Mouse (Mus musculus): ENCODE data around the gene Xrn1. TPM values are rescaled to one million over a fixed set of nuclear protein-coding genes. Genes with fewer than 3 reads are reported as not detected.

Xrn1 gene
- polyA plus RNA-seq, 1 experiment from 2014 or later = 13.1 TPM

DNA sequence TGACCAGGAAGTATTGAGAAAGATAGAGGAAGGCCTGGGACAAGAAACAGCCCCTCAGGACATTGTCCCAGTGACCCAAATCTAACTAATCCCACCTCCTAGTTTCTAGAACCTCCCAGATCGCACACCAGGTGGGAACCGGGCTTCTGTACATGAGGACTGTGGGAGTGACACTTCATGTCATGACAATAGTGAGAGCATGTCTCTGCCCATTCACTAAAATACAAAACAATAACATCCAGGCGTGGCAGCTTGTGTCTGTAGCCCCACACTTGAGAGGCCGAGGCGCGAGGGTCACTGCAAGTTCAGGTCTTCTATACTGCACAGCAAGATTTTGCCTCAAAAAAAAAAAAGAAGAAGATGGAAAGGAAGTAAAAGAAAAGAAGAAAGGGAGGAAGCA is 25.3 kb downstream of the Xrn1 start:
- Histone ChIP-seq H3K27ac (no peak overlapping the region), H3K27me3 (ENCODE audit: insufficient read depth, poor library complexity, severe bottlenecking) (no peaks in the 10 kb centered on the region), H3K4me1 (no peaks in the 10 kb centered on the region), H3K9me3 (no peaks in the 10 kb centered on the region), H3K36me3 (peaks cover 79% of the 10 kb centered on the region), H3K4me3 (no peak overlapping the region)
- 92% methylated on average over 6 of the region's 6 CpGs for WGBS
- DNase-seq (ENCODE audit: low spot score) = no peak

DNA sequence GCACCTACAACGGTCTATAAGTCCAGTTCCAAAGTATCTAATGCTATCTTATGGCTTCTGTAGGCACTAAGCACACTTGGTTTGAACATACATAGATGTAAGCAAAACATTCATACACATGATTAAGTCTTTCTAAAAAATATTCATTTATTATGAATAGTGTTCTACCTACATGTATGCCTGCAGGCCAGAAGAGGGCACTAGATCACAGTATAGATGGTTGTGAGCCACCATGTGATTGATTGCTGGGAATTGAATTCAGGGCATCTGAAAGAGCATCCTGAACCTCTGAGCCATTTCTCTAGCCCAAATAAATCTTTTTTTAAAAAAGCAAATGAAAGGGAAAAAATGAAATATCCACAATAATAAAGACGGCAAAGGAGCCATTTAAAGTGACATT is 37.7 kb downstream of the Xrn1 start:
- DNase-seq (ENCODE audit: low spot score) = no peak
- 98% methylated on average over 2 of the region's 2 CpGs for WGBS
- no peak overlapping the region for H3K4me3 ChIP-seq
- no peak overlapping the region for H3K27ac ChIP-seq
- H3K4me1 ChIP-seq = no peaks in the 10 kb centered on the region
- H3K9me3 ChIP-seq = no peaks in the 10 kb centered on the region
- no peaks in the 10 kb centered on the region for H3K27me3 ChIP-seq (ENCODE audit: insufficient read depth, poor library complexity, severe bottlenecking)
- peaks cover 66% of the 10 kb centered on the region for H3K36me3 ChIP-seq

GRCm38 (mm10) chr9:96004455-96004854 is 49.9 kb downstream of the Xrn1 start:
- no peaks in the 10 kb centered on the region for H3K4me1 ChIP-seq
- H3K36me3 ChIP-seq = peaks cover 79% of the 10 kb centered on the region
- 88% methylated on average over 7 of the region's 7 CpGs for WGBS
- H3K27ac ChIP-seq = no peak overlapping the region
- H3K4me3 ChIP-seq = no peak overlapping the region
- no peak for DNase-seq (ENCODE audit: low spot score)
- H3K27me3 ChIP-seq (ENCODE audit: insufficient read depth, poor library complexity, severe bottlenecking) = no peaks in the 10 kb centered on the region
- no peaks in the 10 kb centered on the region for H3K9me3 ChIP-seq

DNA sequence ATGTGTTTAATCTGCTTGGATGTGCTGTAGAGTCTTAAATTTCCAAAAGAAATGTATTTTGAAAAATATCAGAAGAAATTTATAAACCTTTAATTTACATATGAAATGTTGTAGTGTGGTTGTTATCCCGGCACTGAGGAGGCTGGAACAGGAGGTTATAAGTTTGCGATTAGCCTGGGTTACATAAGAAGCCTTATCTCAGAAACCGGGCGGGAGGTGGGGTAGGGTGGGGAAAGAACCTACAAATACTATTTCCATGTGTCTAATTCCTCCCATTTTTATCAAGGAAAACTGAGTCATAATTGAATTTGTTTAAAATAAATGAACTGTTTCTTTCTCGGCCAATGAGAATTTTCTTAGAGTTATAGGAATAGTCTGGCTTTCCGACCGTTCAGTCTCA is 56.1 kb downstream of the Xrn1 start:
- Histone ChIP-seq H3K27ac (no peak overlapping the region), H3K4me3 (no peak overlapping the region), H3K27me3 (ENCODE audit: insufficient read depth, poor library complexity, severe bottlenecking) (no peaks in the 10 kb centered on the region), H3K9me3 (no peaks in the 10 kb centered on the region), H3K4me1 (no peaks in the 10 kb centered on the region), H3K36me3 (peaks cover 70% of the 10 kb centered on the region)
- DNase-seq (ENCODE audit: low spot score) = no peak
- WGBS = 91% methylated on average over 7 of the region's 7 CpGs

- no peak overlapping the region for H3K27ac ChIP-seq
- WGBS = 94% methylated on average over 3 of the region's 3 CpGs
- H3K4me3 ChIP-seq = no peak overlapping the region
- H3K27me3 ChIP-seq (ENCODE audit: insufficient read depth, poor library complexity, severe bottlenecking) = no peaks in the 10 kb centered on the region
- no peaks in the 10 kb centered on the region for H3K4me1 ChIP-seq
- peaks cover 74% of the 10 kb centered on the region for H3K36me3 ChIP-seq
- no peak for DNase-seq (ENCODE audit: low spot score)
- H3K9me3 ChIP-seq = no peaks in the 10 kb centered on the region
Observed at GRCm38 (mm10) chr9:96023921-96024320, 69.4 kb downstream of the Xrn1 start.

DNA sequence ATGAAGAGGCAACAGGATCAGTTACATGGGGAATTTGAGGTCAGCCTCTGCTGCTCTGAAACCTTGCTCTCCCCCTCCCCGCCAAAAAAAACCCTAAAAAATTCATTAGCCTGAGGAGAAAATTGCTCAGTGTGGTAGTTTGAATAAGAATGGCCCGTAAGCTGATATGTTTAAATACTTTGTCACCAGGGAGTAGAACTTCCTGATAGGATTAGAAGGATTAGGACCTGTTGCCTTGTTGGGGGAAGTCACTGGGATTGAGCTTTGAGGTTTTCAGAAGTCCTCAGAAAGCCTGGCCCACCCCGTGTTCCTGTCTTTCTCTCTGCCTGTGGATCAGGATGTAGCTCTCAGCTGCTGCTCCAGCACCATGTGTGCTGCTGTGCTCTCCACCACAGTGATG is 73.4 kb downstream of the Xrn1 start:
- no peaks in the 10 kb centered on the region for H3K9me3 ChIP-seq
- H3K27me3 ChIP-seq (ENCODE audit: insufficient read depth, poor library complexity, severe bottlenecking) = no peaks in the 10 kb centered on the region
- peaks cover 82% of the 10 kb centered on the region for H3K36me3 ChIP-seq
- no peak overlapping the region for H3K27ac ChIP-seq
- no peaks in the 10 kb centered on the region for H3K4me1 ChIP-seq
- WGBS = 65% methylated on average over 3 of the region's 3 CpGs
- H3K4me3 ChIP-seq = no peak overlapping the region
- no peak for DNase-seq (ENCODE audit: low spot score)

DNA sequence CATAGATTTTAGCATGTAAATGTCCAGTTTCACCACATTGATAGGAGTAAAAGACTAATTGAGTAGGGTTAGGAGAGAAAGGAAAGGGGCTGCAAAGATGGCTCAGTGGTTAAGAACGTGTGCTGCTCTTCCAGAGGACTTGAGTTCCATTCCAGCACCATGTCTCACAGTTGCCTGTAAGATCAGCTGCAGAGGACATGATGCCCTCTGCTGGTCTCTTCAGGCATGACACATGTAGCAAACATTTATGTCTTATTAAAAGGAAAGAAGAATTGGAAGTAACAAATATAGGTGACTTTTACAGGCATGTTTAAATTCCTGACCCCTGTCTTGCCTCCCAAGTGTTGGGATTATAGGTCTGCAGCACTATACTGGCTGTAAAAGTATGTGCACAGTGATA is 74.3 kb downstream of the Xrn1 start:
- H3K4me3 ChIP-seq = no peak overlapping the region
- no peaks in the 10 kb centered on the region for H3K4me1 ChIP-seq
- no peaks in the 10 kb centered on the region for H3K9me3 ChIP-seq
- H3K36me3 ChIP-seq = peaks cover 78% of the 10 kb centered on the region
- H3K27ac ChIP-seq = no peak overlapping the region
- no peaks in the 10 kb centered on the region for H3K27me3 ChIP-seq (ENCODE audit: insufficient read depth, poor library complexity, severe bottlenecking)
- 34% methylated on average over 1 of the region's 1 CpGs for WGBS
- DNase-seq (ENCODE audit: low spot score) = no peak

DNA sequence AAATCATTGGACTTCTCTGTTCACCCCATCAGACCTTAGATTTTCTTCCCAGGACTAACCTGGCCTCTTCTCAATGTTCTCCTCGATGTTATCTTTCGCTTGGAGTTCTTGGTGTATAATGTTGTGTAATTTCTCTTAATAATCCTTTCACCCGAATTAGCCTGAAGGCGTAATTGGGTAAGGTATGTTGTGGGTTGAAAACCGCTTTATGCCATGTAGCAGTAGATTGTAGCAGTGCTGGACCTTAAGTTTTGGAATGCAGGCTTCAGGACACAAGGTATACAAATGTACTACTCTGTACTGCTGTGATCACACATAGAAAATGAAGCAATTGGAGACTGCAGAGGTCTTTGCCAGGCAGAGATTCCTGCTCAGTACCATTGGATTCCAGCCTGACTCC is 75.3 kb downstream of the Xrn1 start:
- no peak for DNase-seq (ENCODE audit: low spot score)
- peaks cover 74% of the 10 kb centered on the region for H3K36me3 ChIP-seq
- H3K27me3 ChIP-seq (ENCODE audit: insufficient read depth, poor library complexity, severe bottlenecking) = no peaks in the 10 kb centered on the region
- WGBS = 92% methylated on average over 5 of the region's 5 CpGs
- no peaks in the 10 kb centered on the region for H3K4me1 ChIP-seq
- H3K27ac ChIP-seq = no peak overlapping the region
- no peak overlapping the region for H3K4me3 ChIP-seq
- no peaks in the 10 kb centered on the region for H3K9me3 ChIP-seq

DNA sequence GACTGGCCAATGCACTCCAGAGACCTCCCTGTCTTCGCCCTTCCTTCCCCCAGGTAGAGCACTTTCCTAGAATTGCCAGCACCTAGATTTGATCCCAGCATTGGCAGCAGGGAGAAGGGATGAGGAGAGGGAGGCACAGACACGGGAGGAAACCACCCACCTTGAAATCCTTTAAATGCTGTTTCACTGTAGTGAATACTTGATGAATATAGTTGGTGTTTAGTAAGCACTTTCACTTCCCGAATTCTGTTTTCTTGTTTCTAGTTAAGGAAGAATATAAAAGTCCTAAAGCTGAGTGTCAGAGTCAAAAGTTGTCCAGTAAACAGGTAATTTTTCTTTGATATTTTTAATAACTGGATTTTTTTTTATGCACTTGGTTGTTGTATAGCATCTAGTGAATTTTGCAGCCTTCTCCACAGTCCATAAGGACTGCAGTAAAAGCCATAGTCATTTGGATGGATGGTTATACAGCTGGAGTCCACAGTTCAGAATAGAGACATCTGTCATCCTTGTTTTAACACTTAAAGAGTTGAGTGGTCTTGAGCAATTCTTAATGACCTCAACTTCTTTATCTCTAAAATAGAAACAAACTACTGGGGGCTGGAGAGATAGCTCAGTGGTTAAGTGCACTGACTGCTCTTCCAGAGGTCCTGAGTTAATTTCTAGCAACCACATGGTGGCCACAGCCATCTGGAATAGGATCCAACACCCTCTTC is 81.0 kb downstream of the Xrn1 start:
- Histone ChIP-seq H3K4me3 (no peak overlapping the region), H3K4me1 (no peaks in the 10 kb centered on the region), H3K9me3 (no peaks in the 10 kb centered on the region), H3K36me3 (peaks cover 69% of the 10 kb centered on the region), H3K27ac (no peak overlapping the region), H3K27me3 (ENCODE audit: insufficient read depth, poor library complexity, severe bottlenecking) (no peaks in the 10 kb centered on the region)
- WGBS = 82% methylated on average over 3 of the region's 3 CpGs
- no peak for DNase-seq (ENCODE audit: low spot score)

- Histone ChIP-seq H3K27ac (no peak overlapping the region), H3K9me3 (no peaks in the 10 kb centered on the region), H3K4me3 (no peak overlapping the region), H3K27me3 (ENCODE audit: insufficient read depth, poor library complexity, severe bottlenecking) (no peaks in the 10 kb centered on the region), H3K4me1 (no peaks in the 10 kb centered on the region), H3K36me3 (peaks cover 78% of the 10 kb centered on the region)
- DNase-seq (ENCODE audit: low spot score) = no peak
- 95% methylated on average over 3 of the region's 3 CpGs for WGBS
Observed at GRCm38 (mm10) chr9:96044214-96044613, 89.7 kb downstream of the Xrn1 start.

DNA sequence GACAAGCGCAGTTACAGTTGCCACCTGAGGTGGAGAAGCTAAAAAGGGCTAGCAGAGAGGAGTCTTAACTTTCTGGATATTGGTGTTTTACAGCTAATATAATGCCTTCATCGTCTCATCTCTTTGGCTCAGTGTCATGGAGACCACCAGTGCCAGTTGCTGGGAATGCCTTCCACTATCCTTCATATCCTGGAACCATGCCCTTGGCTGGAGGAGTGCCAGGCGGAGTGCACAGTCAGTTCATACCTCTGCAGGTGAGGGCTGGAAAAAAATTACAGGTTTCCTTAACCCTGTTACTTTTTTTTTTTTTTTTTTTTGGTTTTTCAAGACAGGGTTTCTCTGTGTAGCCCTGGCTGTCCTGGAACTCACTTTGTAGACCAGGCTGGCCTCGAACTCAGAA is 96.9 kb downstream of the Xrn1 start:
- WGBS = 96% methylated on average over 4 of the region's 4 CpGs

GRCm38 (mm10) chr9:96054878-96055277 is 100.3 kb downstream of the Xrn1 start:
- H3K27ac ChIP-seq = no peak overlapping the region
- H3K4me3 ChIP-seq = no peak overlapping the region
- 86% methylated on average over 5 of the region's 5 CpGs for WGBS
- H3K36me3 ChIP-seq = peaks cover 82% of the 10 kb centered on the region
- H3K4me1 ChIP-seq = no peaks in the 10 kb centered on the region
- no peak for DNase-seq (ENCODE audit: low spot score)
- no peaks in the 10 kb centered on the region for H3K9me3 ChIP-seq
- H3K27me3 ChIP-seq (ENCODE audit: insufficient read depth, poor library complexity, severe bottlenecking) = no peaks in the 10 kb centered on the region

More for the DNA sequence above, 96.9 kb downstream of the Xrn1 start:
- DNase-seq (ENCODE audit: low spot score) = no peak
- H3K27me3 ChIP-seq (ENCODE audit: insufficient read depth, poor library complexity, severe bottlenecking) = no peaks in the 10 kb centered on the region
- no peaks in the 10 kb centered on the region for H3K4me1 ChIP-seq
- no peak overlapping the region for H3K27ac ChIP-seq
- H3K36me3 ChIP-seq = peaks cover 84% of the 10 kb centered on the region
- H3K9me3 ChIP-seq = no peaks in the 10 kb centered on the region
- H3K4me3 ChIP-seq = no peak overlapping the region

GRCm38 (mm10) chr9:96056417-96057223 is 102.1 kb downstream of the Xrn1 start:
- DNase-seq (ENCODE audit: low spot score) = no peak
- peaks cover 68% of the 10 kb centered on the region for H3K36me3 ChIP-seq
- 79% methylated on average over 6 of the region's 6 CpGs for WGBS

More at GRCm38 (mm10) chr9:96056417-96057223, 102.1 kb downstream of the Xrn1 start:
- Histone ChIP-seq H3K27ac (no peak overlapping the region), H3K4me3 (no peak overlapping the region), H3K4me1 (no peaks in the 10 kb centered on the region), H3K27me3 (ENCODE audit: insufficient read depth, poor library complexity, severe bottlenecking) (no peaks in the 10 kb centered on the region), H3K9me3 (no peaks in the 10 kb centered on the region)
